Mouse (Mus musculus): ENCODE data around the gene Trmt2b.
"Not testable (repeated sequence)": the region's sequence is repeated elsewhere in the genome, so short reads cannot be mapped to it uniquely, and the experiment has no call there.

Gene Trmt2b

DNA sequence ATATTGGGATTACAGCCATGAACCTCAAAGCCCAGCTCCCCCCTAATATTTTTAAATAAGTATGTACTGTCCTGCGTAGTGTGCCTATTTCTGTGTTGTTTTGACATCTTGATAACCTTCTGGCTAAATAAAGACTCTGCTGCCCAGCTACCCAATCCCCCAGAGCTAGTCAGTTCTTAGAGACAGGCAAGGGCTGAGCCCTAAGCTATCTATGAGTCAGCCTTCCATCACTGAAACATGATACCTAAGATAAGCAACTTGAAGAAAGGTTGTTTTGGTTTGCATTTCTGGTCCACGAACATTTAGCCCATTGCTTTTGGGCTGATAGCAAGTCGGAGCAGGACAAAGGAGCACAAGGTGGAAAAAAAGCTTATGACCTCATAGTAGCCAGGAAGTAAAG, 56.2 kb downstream of the Trmt2b start:
- no peak for DNase-seq (ENCODE audit: low read depth, low spot score)

DNA sequence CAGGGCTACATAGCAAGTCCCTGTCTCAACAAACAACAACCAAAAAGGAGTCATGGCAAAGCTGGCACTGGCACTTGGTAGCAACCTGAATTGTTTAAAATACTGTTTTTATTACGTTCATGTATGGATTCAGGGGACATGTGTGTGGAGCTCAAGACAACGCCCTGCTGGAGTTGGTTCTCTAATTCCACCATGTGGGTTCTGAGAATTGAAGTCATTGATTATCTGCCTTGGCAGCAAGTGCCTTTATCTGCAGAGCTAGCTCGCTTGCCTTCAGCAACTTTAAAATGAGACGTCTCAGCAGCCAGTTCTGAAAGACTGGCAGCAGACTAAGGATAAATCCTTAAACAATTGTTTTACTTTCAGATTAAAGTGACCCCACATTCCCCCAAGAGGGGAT, 58.6 kb downstream of the Trmt2b start:
- DNase-seq (ENCODE audit: low read depth, low spot score), result no peak

DNA sequence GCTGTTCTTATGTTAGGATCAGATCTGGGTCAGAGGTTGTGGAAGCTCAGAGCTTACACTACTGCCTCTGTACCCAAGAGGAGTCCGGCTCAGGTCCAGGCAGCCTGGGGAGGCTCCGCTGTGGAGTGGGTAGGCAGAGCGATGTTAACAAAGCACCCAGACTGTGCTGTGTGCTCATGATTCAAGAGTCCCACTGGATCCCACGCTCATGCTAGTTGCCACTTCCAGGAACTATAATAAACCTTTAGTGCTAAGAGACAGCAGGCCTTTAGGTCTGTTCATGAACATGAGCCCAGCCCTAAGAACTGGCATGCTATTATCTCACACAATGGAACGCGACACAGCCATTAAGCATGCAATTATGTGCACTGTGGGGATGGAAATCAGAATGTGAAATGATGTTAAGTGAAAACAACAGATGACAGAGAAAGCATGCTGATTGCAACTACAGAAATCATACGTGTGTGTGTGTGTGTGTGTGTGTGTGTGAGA, 65.6 kb downstream of the Trmt2b start:
- DNase-seq (ENCODE audit: low read depth, low spot score), result no peak

DNA sequence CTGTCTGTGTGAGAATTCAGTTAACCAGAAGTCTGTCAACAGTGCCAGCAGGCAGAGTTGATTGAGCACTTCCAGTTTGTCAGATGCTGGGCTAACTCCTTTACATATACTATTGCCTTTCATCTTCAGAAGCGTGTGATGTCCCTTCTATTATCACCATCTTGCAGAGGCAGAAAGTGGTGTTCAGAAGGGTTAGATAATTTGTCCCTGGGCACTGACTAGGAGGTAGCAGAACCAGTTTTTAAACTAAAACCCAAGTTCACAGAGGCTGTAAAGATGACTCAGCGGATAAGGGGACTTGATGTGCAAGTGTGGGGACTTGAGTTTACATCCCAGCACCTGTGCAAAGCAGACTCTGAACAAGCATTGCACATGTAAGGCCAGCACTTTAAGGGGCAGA, 68.3 kb downstream of the Trmt2b start:
- no peak for DNase-seq (ENCODE audit: low read depth, low spot score)

GRCm38 (mm10) chrX:134187201-134187600, 89.6 kb downstream of the Trmt2b start, which contains the start of gene Arl13a:
Gene Arl13a, plus strand, starts transcription at chrX:134187501.
- DNase-seq (ENCODE audit: low read depth, low spot score), result not testable (repeated sequence)

DNA sequence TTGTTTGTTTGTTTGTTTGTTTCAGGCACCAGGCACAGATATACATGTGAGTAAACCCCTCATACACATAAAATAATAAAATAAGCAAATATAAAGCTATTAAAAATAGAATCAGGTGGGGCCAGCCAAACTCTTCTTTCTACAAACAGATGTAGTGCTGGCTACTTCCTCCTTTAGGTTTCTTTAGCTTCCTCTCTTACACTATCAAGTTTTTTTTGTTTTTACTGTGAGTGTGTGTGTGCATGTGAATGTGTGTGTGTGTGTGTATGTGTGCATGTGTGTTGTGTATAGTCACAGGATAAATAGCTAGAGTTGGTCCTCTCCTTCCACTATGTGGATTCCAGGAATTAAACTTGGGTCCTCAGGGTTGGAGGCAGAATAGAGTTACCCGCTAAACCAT, 102.1 kb downstream of the Trmt2b start:
- DNase-seq (ENCODE audit: low read depth, low spot score), result no peak
